Mouse (Mus musculus): ENCODE measurements at regions not wholly inside any gene's neighbourhood (a gene's known extent, or its start where the extent isn't known, plus 50 kb on each side); places are given as distances from the start of the nearest gene placed in this dataset.

- DNase-seq: no peak
- intact Hi-C loops (cut with DNase I): loop anchor here (2.0 to 5.0 kb wide), 2 partner anchors 536 to 602 kb away; no protein-coding TSS in a partner anchor
These were observed 56.8 kb upstream of the Edn1 start for GRCm38 (mm10) chr13:42244240-42245086.

- intact Hi-C loops (cut with DNase I): loop anchor here (2.0 to 5.0 kb wide), 2 partner anchors 537 to 604 kb away; no protein-coding TSS in a partner anchor
- DNase-seq: no peak
These were observed 55.4 kb upstream of the Edn1 start for GRCm38 (mm10) chr13:42245753-42246409.

Measured in gastrocnemius, postnatal 36 days (tissue).